Mouse (Mus musculus): Measurements from ENCODE around the gene Crnkl1. TPM values are rescaled to one million over a fixed set of nuclear protein-coding genes. Genes with fewer than 3 reads are reported as not detected.

Gene Crnkl1
- 10 to 100 TPM; 18.2 to 20.0 TPM for total RNA-seq (2021)
- long read RNA-seq, experiment 1, transcript Crnkl1-201 (14 exons, 3,428 nt): major isoform, 38 of 43 reads
- long read RNA-seq, experiment 1, partial matches to known transcripts: 3 of 43 reads
- long read RNA-seq, experiment 1, other reads (novel, unspliced or antisense): 2 of 43 reads
- long read RNA-seq, experiment 2, transcript Crnkl1-201 (14 exons, 3,428 nt): major isoform, 24 of 25 reads
- long read RNA-seq, experiment 2, partial matches to known transcripts: 1 of 25 reads
- long read RNA-seq, experiment 2, other reads (novel, unspliced or antisense): 0 of 25 reads

GRCm38 (mm10) chr2:145934339-145935231 lies at the start of gene Crnkl1, which contains the start of gene Cfap61:
Gene Crnkl1, minus strand, starts transcription at chr2:145935014.
Gene Cfap61, plus strand, starts transcription at chr2:145934784.
- DNase-seq: peak; percentile 90 to 93
- intact Hi-C loops (cut with DNase I): no loop called here

- intact Hi-C loops (cut with DNase I): no loop called here
- DNase-seq: no peak
Observed at GRCm38 (mm10) chr2:145982317-145983045, 47.7 kb upstream of the Crnkl1 start.

GRCm38 (mm10) chr2:145981699-145982112 lies 46.9 kb upstream of the Crnkl1 start:
- intact Hi-C loops (cut with DNase I): no loop called here
- DNase-seq: no peak

- intact Hi-C loops (cut with DNase I): no loop called here
Observed at GRCm38 (mm10) chr2:145980881-145981280, 46.1 kb upstream of the Crnkl1 start.

GRCm38 (mm10) chr2:145979616-145980015 lies 44.8 kb upstream of the Crnkl1 start:
- DNase-seq: no peak
- intact Hi-C loops (cut with DNase I): no loop called here

More at GRCm38 (mm10) chr2:145980881-145981280, 46.1 kb upstream of the Crnkl1 start:
- DNase-seq: no peak

- intact Hi-C loops (cut with DNase I): no loop called here
- DNase-seq: no peak
Observed at GRCm38 (mm10) chr2:145972571-145972970, 37.8 kb upstream of the Crnkl1 start.

- intact Hi-C loops (cut with DNase I): no loop called here
- DNase-seq: no peak
Observed at GRCm38 (mm10) chr2:145971237-145972010, 36.6 kb upstream of the Crnkl1 start.

GRCm38 (mm10) chr2:145970751-145971150 lies 35.9 kb upstream of the Crnkl1 start:
- intact Hi-C loops (cut with DNase I): no loop called here
- DNase-seq: no peak

GRCm38 (mm10) chr2:145961861-145962260 lies 27.0 kb upstream of the Crnkl1 start:
- intact Hi-C loops (cut with DNase I): no loop called here
- no peak for DNase-seq

- DNase-seq: no peak
- intact Hi-C loops (cut with DNase I): loop anchor here (5.0 to 10.0 kb wide), 2 partner anchors 249 to 296 kb away; no protein-coding TSS in a partner anchor
Observed at GRCm38 (mm10) chr2:145958551-145958950, 23.7 kb upstream of the Crnkl1 start.

- no peak for DNase-seq
- intact Hi-C loops (cut with DNase I): loop anchor here (5.0 to 10.0 kb wide), 2 partner anchors 249 to 297 kb away; no protein-coding TSS in a partner anchor
Observed at GRCm38 (mm10) chr2:145958097-145958496, 23.3 kb upstream of the Crnkl1 start.

GRCm38 (mm10) chr2:145957450-145957849 lies 22.6 kb upstream of the Crnkl1 start:
- intact Hi-C loops (cut with DNase I): loop anchor here (1.0 to 10.0 kb wide), 3 partner anchors 250 to 458 kb away; no protein-coding TSS in a partner anchor
- no peak for DNase-seq

- no peak for DNase-seq
- intact Hi-C loops (cut with DNase I): loop anchor here (5.0 to 10.0 kb wide), 2 partner anchors 251 to 298 kb away; no protein-coding TSS in a partner anchor
Observed at GRCm38 (mm10) chr2:145956318-145956717, 21.5 kb upstream of the Crnkl1 start.

GRCm38 (mm10) chr2:145955844-145956243 lies 21.0 kb upstream of the Crnkl1 start:
- intact Hi-C loops (cut with DNase I): loop anchor here (5.0 to 10.0 kb wide), 2 partner anchors 251 to 299 kb away; no protein-coding TSS in a partner anchor
- no peak for DNase-seq

GRCm38 (mm10) chr2:145952726-145953125 lies 17.9 kb upstream of the Crnkl1 start:
- DNase-seq: no peak
- intact Hi-C loops (cut with DNase I): loop anchor here (10.0 kb wide), 1 partner anchor 302 kb away; no protein-coding TSS in a partner anchor

- no peak for DNase-seq
- intact Hi-C loops (cut with DNase I): loop anchor here (10.0 kb wide), 1 partner anchor 305 kb away; no protein-coding TSS in a partner anchor
Observed at GRCm38 (mm10) chr2:145950239-145950638, 15.4 kb upstream of the Crnkl1 start.

GRCm38 (mm10) chr2:145949475-145950068 lies 14.8 kb upstream of the Crnkl1 start:
- intact Hi-C loops (cut with DNase I): loop anchor here (10.0 kb wide), 1 partner anchor 305 kb away; no protein-coding TSS in a partner anchor
- no peak for DNase-seq

GRCm38 (mm10) chr2:145948402-145948954 lies 13.7 kb upstream of the Crnkl1 start:
- DNase-seq: no peak
- intact Hi-C loops (cut with DNase I): no loop called here

GRCm38 (mm10) chr2:145944286-145944685 lies 9.5 kb upstream of the Crnkl1 start:
- DNase-seq: no peak
- intact Hi-C loops (cut with DNase I): no loop called here

Measured in heart, postnatal 14 days (tissue).